Mouse (Mus musculus): ENCODE results near the gene Atrip. TPM values are rescaled to one million over a fixed set of nuclear protein-coding genes. Genes with fewer than 3 reads are reported as not detected.
A peak's percentile ranks its signal among the peaks of the same experiment; 100 is the strongest.

Atrip gene
- polyA plus RNA-seq, 1 experiment from 2014 or later, result 27.3 TPM

DNA sequence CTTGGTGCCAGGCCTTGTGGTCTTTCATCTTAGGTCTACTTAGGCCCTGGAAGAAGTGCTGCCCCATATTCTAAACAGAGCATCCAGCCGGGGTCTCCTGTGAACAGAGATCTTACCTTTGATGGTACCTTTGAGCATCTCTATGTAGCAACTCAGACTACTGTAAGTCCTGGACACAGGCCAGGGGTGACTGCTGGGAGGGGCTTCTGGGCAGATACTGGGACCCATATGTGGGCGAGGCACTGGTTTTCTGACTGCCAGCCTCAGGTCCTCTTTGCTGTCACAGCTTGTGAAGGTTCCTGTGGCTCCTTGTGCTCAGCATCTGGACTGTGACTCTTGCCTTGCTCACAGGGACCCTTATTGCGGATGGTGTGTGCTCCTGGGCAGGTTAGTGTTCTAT lies 28.6 kb upstream of the Atrip start:
- H3K9ac ChIP-seq (ENCODE audit: low read length), result no peak overlapping the region
- 94% methylated on average over 3 of the region's 3 CpGs for WGBS
- peaks cover 17% of the 10 kb centered on the region for H3K4me1 ChIP-seq (ENCODE audit: control insufficient read depth, insufficient read depth, low read length)
- H3K27ac ChIP-seq (ENCODE audit: low read depth, low read length), result no peak overlapping the region
- no peak overlapping the region for H3K4me3 ChIP-seq (ENCODE audit: low read depth, low read length)
- no peak overlapping the region for H3K4me2 ChIP-seq (ENCODE audit: low read length)
- H3K27me3 ChIP-seq (replicated peaks; ENCODE audit: control insufficient read depth, insufficient read depth, low read length), result no peaks in the 10 kb centered on the region
- ATAC-seq, result no peak
- H3K36me3 ChIP-seq (ENCODE audit: control insufficient read depth, insufficient read depth, low read length), result peaks cover 83% of the 10 kb centered on the region
- H3K9me3 ChIP-seq (replicated peaks; ENCODE audit: control insufficient read depth, low read length), result no peaks in the 10 kb centered on the region
- no peak for DNase-seq (ENCODE audit: low spot score)

DNA sequence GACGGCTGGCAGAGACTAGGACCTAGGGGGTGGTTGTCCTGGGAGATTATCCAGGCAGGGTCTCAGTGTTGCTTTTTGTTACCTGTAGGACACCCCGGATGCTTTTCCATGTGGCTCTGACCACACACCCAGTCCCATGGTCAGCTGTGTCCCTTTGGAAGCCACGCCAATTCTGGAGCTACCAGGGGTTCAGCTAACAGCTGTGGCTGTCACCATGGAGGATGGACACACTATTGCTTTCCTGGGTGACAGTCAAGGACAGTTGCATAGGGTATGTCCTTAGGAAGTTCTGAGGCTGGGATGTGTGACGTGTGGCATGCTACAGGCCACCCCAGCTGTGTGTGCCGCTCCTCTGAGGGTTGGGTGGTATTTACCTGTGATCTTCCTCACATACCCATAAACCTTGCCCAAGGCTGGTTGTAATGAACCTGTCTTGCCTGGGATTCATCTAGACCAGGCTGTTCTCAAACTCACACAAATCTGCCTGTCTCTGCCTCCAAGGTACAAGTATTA lies 28.1 kb upstream of the Atrip start:
- Histone ChIP-seq H3K9ac (ENCODE audit: low read length) (no peak overlapping the region), H3K36me3 (ENCODE audit: control insufficient read depth, insufficient read depth, low read length) (peaks cover 78% of the 10 kb centered on the region), H3K4me2 (ENCODE audit: low read length) (no peak overlapping the region), H3K27ac (ENCODE audit: low read depth, low read length) (no peak overlapping the region), H3K9me3 (replicated peaks; ENCODE audit: control insufficient read depth, low read length) (no peaks in the 10 kb centered on the region), H3K4me3 (ENCODE audit: low read depth, low read length) (no peak overlapping the region), H3K4me1 (ENCODE audit: control insufficient read depth, insufficient read depth, low read length) (peaks cover 22% of the 10 kb centered on the region), H3K27me3 (replicated peaks; ENCODE audit: control insufficient read depth, insufficient read depth, low read length) (no peaks in the 10 kb centered on the region)
- ATAC-seq, result no peak
- no peak for DNase-seq (ENCODE audit: low spot score)
- 91% methylated on average over 5 of the region's 5 CpGs for WGBS

DNA sequence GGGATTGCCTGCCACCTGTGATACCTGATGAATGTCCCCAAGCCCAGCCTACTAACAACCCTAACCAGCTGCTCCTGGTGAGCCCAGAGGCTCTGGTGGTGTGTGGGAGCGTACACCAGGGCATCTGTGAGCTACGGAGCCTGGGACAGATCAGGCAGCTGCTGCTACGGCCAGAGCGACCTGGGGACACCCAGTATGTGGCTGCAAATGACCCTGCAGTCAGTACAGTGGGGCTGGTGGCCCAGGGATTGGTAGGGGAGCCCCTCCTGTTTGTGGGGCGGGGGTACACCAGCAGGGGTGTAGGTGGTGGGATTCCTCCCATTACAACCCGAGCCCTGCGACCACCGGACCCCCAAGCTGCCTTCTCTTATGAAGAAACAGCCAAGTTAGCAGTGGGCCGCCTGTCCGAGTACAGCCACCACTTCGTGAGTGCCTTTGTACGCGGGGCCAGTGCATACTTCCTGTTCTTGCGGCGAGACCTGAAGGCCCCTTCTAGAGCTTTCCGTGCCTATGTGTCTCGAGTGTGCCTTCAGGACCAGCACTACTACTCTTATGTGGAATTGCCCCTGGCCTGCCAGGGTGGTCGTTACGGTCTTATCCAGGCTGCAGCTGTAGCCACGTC lies 26.5 kb upstream of the Atrip start:
- WGBS, result 94% methylated on average over 18 of the region's 20 CpGs
- peaks cover 63% of the 10 kb centered on the region for H3K36me3 ChIP-seq (ENCODE audit: control insufficient read depth, insufficient read depth, low read length)

DNA sequence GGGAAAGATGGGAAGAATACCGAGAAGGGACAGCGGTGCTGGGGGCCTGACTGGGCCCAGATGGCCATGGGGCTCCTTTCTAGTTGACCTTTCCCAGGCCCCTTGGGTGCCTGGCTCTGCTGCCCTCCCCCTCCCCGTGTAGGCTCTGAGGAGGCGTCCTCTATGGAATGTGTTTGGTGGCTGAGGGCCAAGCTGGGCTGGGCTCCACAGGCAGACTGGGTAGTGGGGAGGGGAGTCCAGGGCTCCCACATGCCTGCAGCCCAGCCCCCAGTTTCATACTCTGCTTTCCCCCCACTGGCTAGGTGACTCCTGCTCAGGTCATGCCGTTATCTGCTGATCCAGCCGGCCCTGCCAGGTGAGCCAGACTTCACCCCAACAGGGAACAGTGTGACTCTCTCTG lies 25.0 kb upstream of the Atrip start:
- peaks cover 48% of the 10 kb centered on the region for H3K36me3 ChIP-seq (ENCODE audit: control insufficient read depth, insufficient read depth, low read length)
- no peak for ATAC-seq
- H3K27me3 ChIP-seq (replicated peaks; ENCODE audit: control insufficient read depth, insufficient read depth, low read length), result no peaks in the 10 kb centered on the region
- peak overlapping the region; percentile 75; the same call in 1 of the 2 replicates for H3K4me3 ChIP-seq (ENCODE audit: low read depth, low read length)
- H3K9me3 ChIP-seq (replicated peaks; ENCODE audit: control insufficient read depth, low read length), result no peaks in the 10 kb centered on the region
- H3K4me1 ChIP-seq (ENCODE audit: control insufficient read depth, insufficient read depth, low read length), result peaks cover 31% of the 10 kb centered on the region
- 55% methylated on average over 6 of the region's 6 CpGs for WGBS
- H3K4me2 ChIP-seq (ENCODE audit: low read length), result peak overlapping the region; percentile 74
- DNase-seq (ENCODE audit: low spot score), result peak; percentile 65
- peak overlapping the region; percentile 100; the same call in 1 of the 2 replicates for H3K27ac ChIP-seq (ENCODE audit: low read depth, low read length)
- peak overlapping the region; percentile 99; the same call in 1 of the 2 replicates for H3K9ac ChIP-seq (ENCODE audit: low read length)

More for the DNA sequence above, 26.5 kb upstream of the Atrip start:
- Histone ChIP-seq H3K4me1 (ENCODE audit: control insufficient read depth, insufficient read depth, low read length) (peaks cover 23% of the 10 kb centered on the region), H3K27ac (ENCODE audit: low read depth, low read length) (no peak overlapping the region), H3K4me3 (ENCODE audit: low read depth, low read length) (no peak overlapping the region), H3K9ac (ENCODE audit: low read length) (no peak overlapping the region), H3K4me2 (ENCODE audit: low read length) (no peak overlapping the region), H3K9me3 (replicated peaks; ENCODE audit: control insufficient read depth, low read length) (no peaks in the 10 kb centered on the region), H3K27me3 (replicated peaks; ENCODE audit: control insufficient read depth, insufficient read depth, low read length) (no peaks in the 10 kb centered on the region)
- DNase-seq (ENCODE audit: low spot score) (no peak), ATAC-seq (no peak)

DNA sequence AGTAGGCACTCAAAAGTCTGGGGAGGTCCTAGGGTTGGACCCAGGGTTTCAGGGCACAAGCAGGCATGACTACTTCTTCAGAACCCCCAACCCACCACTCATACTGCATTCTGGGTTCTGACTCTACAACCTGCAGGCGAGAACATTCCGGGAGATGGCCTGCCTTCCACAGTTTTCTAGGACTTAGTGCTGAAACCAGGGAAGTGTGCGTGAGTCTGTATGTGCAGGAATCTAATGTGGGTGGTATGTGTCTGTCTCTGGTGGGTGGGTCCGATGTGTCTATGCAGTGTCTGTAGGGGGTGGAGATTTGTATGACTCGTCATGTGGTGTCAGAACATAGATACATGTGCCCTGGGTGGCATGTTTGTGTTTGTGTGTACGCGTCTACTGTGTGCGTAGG lies 24.4 kb upstream of the Atrip start:
- peak overlapping the region; percentile 99 for H3K9ac ChIP-seq (ENCODE audit: low read length)
- H3K4me3 ChIP-seq (ENCODE audit: low read depth, low read length), result peak overlapping the region; percentile 75; the same call in 1 of the 2 replicates
- no peaks in the 10 kb centered on the region for H3K9me3 ChIP-seq (replicated peaks; ENCODE audit: control insufficient read depth, low read length)
- H3K27ac ChIP-seq (ENCODE audit: low read depth, low read length), result peak overlapping the region; percentile 100
- ATAC-seq (no peak), DNase-seq (ENCODE audit: low spot score) (no peak)
- peak overlapping the region; percentile 74 for H3K4me2 ChIP-seq (ENCODE audit: low read length)
- peaks cover 43% of the 10 kb centered on the region for H3K36me3 ChIP-seq (ENCODE audit: control insufficient read depth, insufficient read depth, low read length)
- peaks cover 34% of the 10 kb centered on the region for H3K4me1 ChIP-seq (ENCODE audit: control insufficient read depth, insufficient read depth, low read length)
- H3K27me3 ChIP-seq (replicated peaks; ENCODE audit: control insufficient read depth, insufficient read depth, low read length), result no peaks in the 10 kb centered on the region
- 84% methylated on average over 8 of the region's 8 CpGs for WGBS

DNA sequence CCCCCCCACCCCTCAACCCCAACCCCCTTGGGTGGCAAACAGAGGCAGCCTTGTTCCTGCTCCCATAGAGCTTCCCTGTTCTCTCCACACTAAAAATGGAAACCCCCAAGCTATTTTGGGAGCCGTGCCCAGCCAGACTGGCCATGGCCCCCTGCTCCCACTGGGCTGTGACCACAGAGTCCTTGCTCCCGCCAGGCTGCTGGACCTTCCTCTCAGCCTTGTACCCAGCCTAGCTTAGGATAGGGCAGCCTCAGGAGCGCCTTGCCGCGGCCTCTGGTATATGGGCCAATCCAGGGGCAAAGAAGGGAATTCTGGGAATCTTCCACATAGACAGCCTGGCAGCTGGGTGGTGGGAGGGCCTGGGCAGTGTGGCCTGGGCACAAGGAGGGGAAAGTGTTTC lies 23.9 kb upstream of the Atrip start:
- Histone ChIP-seq H3K27ac (ENCODE audit: low read depth, low read length) (peak overlapping the region; percentile 100), H3K4me2 (ENCODE audit: low read length) (peak overlapping the region; percentile 74), H3K9ac (ENCODE audit: low read length) (peak overlapping the region; percentile 99), H3K27me3 (replicated peaks; ENCODE audit: control insufficient read depth, insufficient read depth, low read length) (no peaks in the 10 kb centered on the region), H3K9me3 (replicated peaks; ENCODE audit: control insufficient read depth, low read length) (no peaks in the 10 kb centered on the region), H3K4me3 (ENCODE audit: low read depth, low read length) (peak overlapping the region; percentile 75), H3K4me1 (ENCODE audit: control insufficient read depth, insufficient read depth, low read length) (peaks cover 34% of the 10 kb centered on the region), H3K36me3 (ENCODE audit: control insufficient read depth, insufficient read depth, low read length) (peaks cover 40% of the 10 kb centered on the region)
- DNase-seq (ENCODE audit: low spot score), result peak; percentile 41
- WGBS, result 37% methylated on average over 5 of the region's 5 CpGs
- no peak for ATAC-seq

DNA sequence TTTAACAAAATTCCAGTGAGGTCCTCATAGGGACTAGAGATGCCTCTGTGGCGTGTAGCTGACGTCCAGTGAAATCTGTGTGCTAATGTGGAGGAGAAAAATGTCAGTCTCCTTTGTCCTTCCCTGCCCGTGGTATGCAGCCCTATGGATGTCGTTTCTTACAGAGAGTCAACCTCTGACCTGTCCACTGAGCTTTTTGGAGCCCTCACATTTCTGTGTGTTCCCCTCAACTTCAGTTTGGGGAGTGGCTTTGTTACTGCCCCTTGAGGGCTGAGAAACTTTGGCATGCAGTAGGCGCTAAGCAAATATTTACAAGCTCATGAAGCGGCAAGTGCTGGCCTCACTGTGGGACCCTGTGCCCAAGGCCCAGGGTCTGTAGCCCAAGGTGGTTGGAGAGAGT lies 23.4 kb upstream of the Atrip start:
- Histone ChIP-seq H3K9me3 (replicated peaks; ENCODE audit: control insufficient read depth, low read length) (no peaks in the 10 kb centered on the region), H3K4me3 (ENCODE audit: low read depth, low read length) (peak overlapping the region; percentile 75), H3K27me3 (replicated peaks; ENCODE audit: control insufficient read depth, insufficient read depth, low read length) (no peaks in the 10 kb centered on the region), H3K9ac (ENCODE audit: low read length) (peak overlapping the region; percentile 99), H3K4me2 (ENCODE audit: low read length) (peak overlapping the region; percentile 74), H3K27ac (ENCODE audit: low read depth, low read length) (peak overlapping the region; percentile 100), H3K36me3 (ENCODE audit: control insufficient read depth, insufficient read depth, low read length) (peaks cover 37% of the 10 kb centered on the region), H3K4me1 (ENCODE audit: control insufficient read depth, insufficient read depth, low read length) (peaks cover 34% of the 10 kb centered on the region)
- WGBS, result 10% methylated on average over 6 of the region's 6 CpGs
- DNase-seq (ENCODE audit: low spot score) (peak; percentile 21), ATAC-seq (no peak)

DNA sequence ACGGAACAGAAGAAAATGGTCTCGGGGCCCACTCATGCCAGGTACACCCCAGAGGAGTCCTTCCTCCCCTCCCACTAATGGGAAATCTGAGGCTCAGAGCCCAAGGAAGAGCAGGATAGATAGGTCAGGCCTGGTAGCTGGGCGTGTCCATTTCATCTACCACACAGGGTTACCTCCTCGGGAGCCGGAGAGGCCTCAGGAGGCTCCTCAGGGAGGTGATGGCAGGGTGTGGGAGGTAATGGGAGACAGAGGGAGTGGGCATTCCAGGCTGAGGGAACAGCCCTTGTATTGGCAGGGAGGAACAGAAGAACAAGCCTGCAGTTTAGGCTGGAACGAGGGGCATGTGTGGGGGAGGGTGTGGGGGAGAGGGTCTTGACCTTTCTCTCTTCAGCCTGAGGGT lies 22.9 kb upstream of the Atrip start:
- no peaks in the 10 kb centered on the region for H3K9me3 ChIP-seq (replicated peaks; ENCODE audit: control insufficient read depth, low read length)
- H3K27ac ChIP-seq (ENCODE audit: low read depth, low read length), result peak overlapping the region; percentile 100
- H3K9ac ChIP-seq (ENCODE audit: low read length), result peak overlapping the region; percentile 99
- peak overlapping the region; percentile 74 for H3K4me2 ChIP-seq (ENCODE audit: low read length)
- H3K36me3 ChIP-seq (ENCODE audit: control insufficient read depth, insufficient read depth, low read length), result peaks cover 36% of the 10 kb centered on the region
- DNase-seq (ENCODE audit: low spot score) (peak; percentile 36), ATAC-seq (no peak)
- peaks cover 34% of the 10 kb centered on the region for H3K4me1 ChIP-seq (ENCODE audit: control insufficient read depth, insufficient read depth, low read length)
- 10% methylated on average over 6 of the region's 6 CpGs for WGBS
- H3K27me3 ChIP-seq (replicated peaks; ENCODE audit: control insufficient read depth, insufficient read depth, low read length), result no peaks in the 10 kb centered on the region
- peak overlapping the region; percentile 75 for H3K4me3 ChIP-seq (ENCODE audit: low read depth, low read length)

DNA sequence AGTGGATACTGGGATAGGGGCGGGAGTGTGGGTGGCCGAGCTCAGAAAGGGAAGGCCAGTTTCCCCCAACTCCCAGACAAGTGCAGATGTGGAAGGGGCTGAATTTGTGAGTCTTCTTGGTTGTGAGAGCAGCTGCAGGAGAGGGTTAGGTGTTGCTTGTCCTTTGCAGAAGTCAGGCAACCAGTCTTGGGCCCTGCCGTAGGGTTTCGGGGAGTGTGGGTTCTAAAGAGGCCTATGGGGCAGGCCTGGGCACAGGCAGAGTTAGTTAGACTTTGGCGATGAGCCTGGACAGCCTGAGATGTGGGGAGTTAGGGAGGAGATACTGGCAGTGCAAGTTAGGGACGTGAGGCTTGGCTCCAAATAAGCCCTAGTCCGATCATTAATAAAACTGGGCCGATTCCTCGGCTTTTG lies 22.3 kb upstream of the Atrip start:
- no peaks in the 10 kb centered on the region for H3K27me3 ChIP-seq (replicated peaks; ENCODE audit: control insufficient read depth, insufficient read depth, low read length)
- ATAC-seq (peak; percentile 13; the same call in 1 of the 2 replicates), DNase-seq (ENCODE audit: low spot score) (peak; percentile 69)
- 3% methylated on average over 9 of the region's 9 CpGs for WGBS
- peak overlapping the region; percentile 100 for H3K27ac ChIP-seq (ENCODE audit: low read depth, low read length)
- peak overlapping the region; percentile 99 for H3K9ac ChIP-seq (ENCODE audit: low read length)
- no peaks in the 10 kb centered on the region for H3K9me3 ChIP-seq (replicated peaks; ENCODE audit: control insufficient read depth, low read length)
- H3K4me1 ChIP-seq (ENCODE audit: control insufficient read depth, insufficient read depth, low read length), result peaks cover 34% of the 10 kb centered on the region
- H3K4me2 ChIP-seq (ENCODE audit: low read length), result peak overlapping the region; percentile 74
- H3K36me3 ChIP-seq (ENCODE audit: control insufficient read depth, insufficient read depth, low read length), result peaks cover 36% of the 10 kb centered on the region
- H3K4me3 ChIP-seq (ENCODE audit: low read depth, low read length), result peak overlapping the region; percentile 75
